Mouse (Mus musculus): Measurements from ENCODE around the gene Bahcc1.

DNA sequence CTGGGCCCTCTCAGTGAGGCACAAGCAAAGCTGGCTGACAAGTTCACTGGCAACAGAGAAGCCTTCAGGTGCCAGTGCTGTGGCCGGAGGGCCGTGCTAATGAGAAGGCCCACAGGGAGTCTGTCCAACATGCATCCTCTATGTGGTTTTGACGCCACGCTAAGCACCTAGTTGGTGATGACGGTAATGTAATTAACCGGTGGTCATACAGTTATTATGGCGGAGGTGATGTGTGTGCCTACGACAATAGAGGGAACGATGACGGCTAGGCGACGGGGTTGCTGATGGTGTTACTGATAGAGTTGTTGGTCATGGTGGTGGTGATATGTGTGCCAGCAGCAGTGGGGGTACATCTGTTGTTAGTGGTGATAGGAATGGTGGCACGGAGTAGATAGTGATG, 25.2 kb downstream of the Bahcc1 start:
- TF ChIP-seq POLR2A (IDR thresholded peaks at IDR 0.05; ENCODE audit: insufficient read depth, low read depth, low read length) (no peak), CTCF (IDR thresholded peaks at IDR 0.05; ENCODE audit: insufficient read depth, low read depth, low read length) (no peak)
